In the genomic region with DNA sequence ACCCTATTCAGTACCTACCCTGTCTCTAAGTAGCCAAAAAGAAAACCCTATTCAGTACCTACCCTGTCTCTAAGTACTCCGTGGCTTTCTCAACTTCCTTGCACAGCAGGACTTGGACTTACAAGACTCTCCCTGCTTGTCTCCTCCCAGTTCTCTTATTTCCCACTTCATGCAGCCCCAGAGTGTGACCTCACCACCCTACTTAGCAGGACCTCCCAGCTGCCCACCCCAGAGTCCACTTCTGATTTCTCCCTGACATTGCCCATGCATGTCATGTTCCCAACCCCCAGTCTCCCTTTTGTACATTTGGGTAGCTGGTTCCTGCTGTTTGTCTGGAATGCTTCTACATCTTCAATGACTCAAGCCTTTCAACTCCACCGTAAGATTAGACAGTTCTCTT, we compare ENCODE assay signal across 8 mouse cellular contexts. TPM values are rescaled to one million over a fixed set of nuclear protein-coding genes. Genes with fewer than 3 reads are reported as not detected.
DNase-seq lines count a peak whose midpoint lies in the region; ATAC-seq and TF ChIP-seq lines count a peak whose summit lies in the region.

No protein-coding gene starts in this region.

- peak overlapping the region; percentile 95 for H3K4me2 ChIP-seq in heart, embryonic 12.5 days
- peak overlapping the region; percentile 95 for H3K4me2 ChIP-seq in liver, embryonic 12.5 days

- peaks cover 6% of the 10 kb centered on the region for H3K36me3 ChIP-seq in kidney, adult 2 months (ENCODE audit: control insufficient read depth, insufficient read depth, low read length)
- peaks cover 18% of the 10 kb centered on the region for H3K36me3 ChIP-seq in heart, embryonic 12.5 days
- peaks cover 6% of the 10 kb centered on the region for H3K36me3 ChIP-seq in liver, embryonic 12.5 days
- H3K36me3 ChIP-seq in small intestine, adult 2 months (ENCODE audit: control insufficient read depth, insufficient read depth, low read length) = peaks cover 7% of the 10 kb centered on the region

- TF ChIP-seq POLR2A in kidney, adult 2 months (IDR thresholded peaks at IDR 0.05; ENCODE audit: low read depth, low read length) = no peak
- no peak for TF ChIP-seq POLR2A in small intestine, adult 2 months (IDR thresholded peaks at IDR 0.05; ENCODE audit: low read depth, low read length)

- 0 out of 2 replicates have a peak overlapping the region, but pooled peaks have one; percentile 39 for H3K27ac ChIP-seq in kidney, adult 2 months (ENCODE audit: insufficient read depth, low read depth, low read length)
- peak overlapping the region; percentile 100 for H3K27ac ChIP-seq in heart, embryonic 12.5 days (ENCODE audit: poor library complexity, severe bottlenecking)
- peak overlapping the region; percentile 99 for H3K27ac ChIP-seq in liver, embryonic 12.5 days
- H3K27ac ChIP-seq in small intestine, adult 2 months (ENCODE audit: insufficient read depth, low read depth, low read length) = peak overlapping the region; percentile 89

- H3K4me1 ChIP-seq in kidney, adult 2 months (ENCODE audit: control insufficient read depth, insufficient read depth, low read length) = peaks cover 10% of the 10 kb centered on the region; the same call in 1 of the 2 replicates
- H3K4me1 ChIP-seq in heart, embryonic 12.5 days (replicated peaks) = peaks cover 36% of the 10 kb centered on the region
- H3K4me1 ChIP-seq in liver, embryonic 12.5 days = peaks cover 70% of the 10 kb centered on the region
- peaks cover 20% of the 10 kb centered on the region for H3K4me1 ChIP-seq in small intestine, adult 2 months (ENCODE audit: control insufficient read depth, insufficient read depth, insufficient read length, low read length)

- DNase-seq in kidney, adult 2 months = no peak
- DNase-seq in kidney, postnatal 10 days = no peak
- DNase-seq in adipocyte (ENCODE audit: low spot score) = peak; percentile 53
- no peak for DNase-seq in gastrocnemius, postnatal 10 days
- no peak for DNase-seq in urinary bladder, postnatal 4 days (ENCODE audit: low spot score in 2 of 2)

- WGBS in kidney, adult 2 months = 1% methylated on average over 2 of the region's 2 CpGs
- 6% methylated on average over 2 of the region's 2 CpGs for WGBS in heart, embryonic 12.5 days
- WGBS in liver, embryonic 12.5 days (ENCODE audit: insufficient replicate concordance) = 23% methylated on average over 2 of the region's 2 CpGs
- 1% methylated on average over 2 of the region's 2 CpGs for WGBS in small intestine, adult 2 months

- peak overlapping the region; percentile 24; the same call in 1 of the 2 replicates for H3K4me3 ChIP-seq in kidney, adult 2 months (ENCODE audit: insufficient read depth, low read depth, low read length)
- peak overlapping the region; percentile 98 for H3K4me3 ChIP-seq in heart, embryonic 12.5 days
- peak overlapping the region; percentile 100 for H3K4me3 ChIP-seq in liver, embryonic 12.5 days
- peak overlapping the region; percentile 56 for H3K4me3 ChIP-seq in small intestine, adult 2 months (ENCODE audit: low read depth, low read length)

- no peaks in the 10 kb centered on the region for H3K9me3 ChIP-seq in heart, embryonic 12.5 days (replicated peaks)
- H3K9me3 ChIP-seq in liver, embryonic 12.5 days (replicated peaks) = no peaks in the 10 kb centered on the region

- H3K9ac ChIP-seq in heart, embryonic 12.5 days = peak overlapping the region; percentile 95
- H3K9ac ChIP-seq in liver, embryonic 12.5 days = peak overlapping the region; percentile 95

- no peak for ATAC-seq in heart, embryonic 12.5 days (ENCODE audit: insufficient number of reproducible peaks, low FRiP score)
- no peak for ATAC-seq in liver, embryonic 12.5 days

- no peaks in the 10 kb centered on the region for H3K27me3 ChIP-seq in kidney, adult 2 months (replicated peaks; ENCODE audit: control insufficient read depth, insufficient read depth, low read length)
- no peaks in the 10 kb centered on the region for H3K27me3 ChIP-seq in heart, embryonic 12.5 days (replicated peaks)
- peaks cover 6% of the 10 kb centered on the region for H3K27me3 ChIP-seq in liver, embryonic 12.5 days (replicated peaks)
- no peaks in the 10 kb centered on the region for H3K27me3 ChIP-seq in small intestine, adult 2 months (ENCODE audit: control insufficient read depth, insufficient read depth, low read length)

- no peak for TF ChIP-seq CTCF in kidney, adult 2 months (conservative IDR thresholded peaks at IDR 0.05; ENCODE audit: insufficient read depth, insufficient read length, low read depth, low read length)
- no peak for TF ChIP-seq CTCF in small intestine, adult 2 months (IDR thresholded peaks at IDR 0.05; ENCODE audit: extremely low read depth, insufficient read length, insufficient replicate concordance, low read depth, low read length)

RNA-seq across cellular contexts. Expression of a gene that starts 1.1 kb away (rescaled TPM):
- 110 and 117 TPM in 2 replicates for polyA plus RNA-seq in kidney, adult 2 months (2012; rRNA removed)
- polyA plus RNA-seq in heart, embryonic 12.5 days (2016; fragmentation: Nextera tagmentation; extraction: Ambion mirVana) = 89.4 and 90.6 TPM in 2 replicates
- 59.9 and 66.1 TPM in 2 replicates for polyA plus RNA-seq in liver, embryonic 12.5 days (2016; fragmentation: Nextera tagmentation; extraction: Ambion mirVana)
- polyA plus RNA-seq in small intestine, adult 2 months (2012; rRNA removed) = 41.2 and 73.1 TPM in 2 replicates
- total RNA-seq in gastrocnemius, postnatal 10 days (2021) = 100 to 1,000 TPM in 1 of 2 experiments, 10 to 100 TPM in 1; 91.9 to 114 TPM

RNA-seq across cellular contexts. Expression of a gene that starts 4.2 kb away (rescaled TPM):
- polyA plus RNA-seq in kidney, adult 2 months (2012; rRNA removed) = 30.1 and 37.1 TPM in 2 replicates
- 3.9 and 7.8 TPM in 2 replicates for polyA plus RNA-seq in heart, embryonic 12.5 days (2016; fragmentation: Nextera tagmentation; extraction: Ambion mirVana)
- 3.1 and 4.3 TPM in 2 replicates for polyA plus RNA-seq in liver, embryonic 12.5 days (2016; fragmentation: Nextera tagmentation; extraction: Ambion mirVana)
- 35.4 and 169 TPM in 2 replicates for polyA plus RNA-seq in small intestine, adult 2 months (2012; rRNA removed)
- 1 to 10 TPM; 4.6 to 6.1 TPM for total RNA-seq in gastrocnemius, postnatal 10 days (2021)

RNA-seq across cellular contexts. Expression of a gene that starts 19.6 kb away (rescaled TPM):
- polyA plus RNA-seq in kidney, adult 2 months (2012; rRNA removed) = 3.2 and 15.6 TPM in 2 replicates
- polyA plus RNA-seq in heart, embryonic 12.5 days (2016; fragmentation: Nextera tagmentation; extraction: Ambion mirVana) = 0.21 TPM in 1 of 2 replicates, not detected in the other
- 0.30 and 0.35 TPM in 2 replicates for polyA plus RNA-seq in liver, embryonic 12.5 days (2016; fragmentation: Nextera tagmentation; extraction: Ambion mirVana)
- polyA plus RNA-seq in small intestine, adult 2 months (2012; rRNA removed) = 12.7 and 25.4 TPM in 2 replicates
- under 1 TPM; 0.25 to 0.61 TPM for total RNA-seq in gastrocnemius, postnatal 10 days (2021)

RNA-seq across cellular contexts. Expression of a gene that starts 29.4 kb away (rescaled TPM):
- 72.3 and 80.5 TPM in 2 replicates for polyA plus RNA-seq in kidney, adult 2 months (2012; rRNA removed)
- 0.33 and 0.41 TPM in 2 replicates for polyA plus RNA-seq in heart, embryonic 12.5 days (2016; fragmentation: Nextera tagmentation; extraction: Ambion mirVana)
- 0.21 and 0.45 TPM in 2 replicates for polyA plus RNA-seq in liver, embryonic 12.5 days (2016; fragmentation: Nextera tagmentation; extraction: Ambion mirVana)
- 39.0 and 281 TPM in 2 replicates for polyA plus RNA-seq in small intestine, adult 2 months (2012; rRNA removed)
- 1 to 10 TPM; 1.4 to 1.8 TPM for total RNA-seq in gastrocnemius, postnatal 10 days (2021)

RNA-seq across cellular contexts. Expression of a gene that starts 31.4 kb away (rescaled TPM):
- polyA plus RNA-seq in kidney, adult 2 months (2012; rRNA removed) = 3.1 and 8.5 TPM in 2 replicates
- polyA plus RNA-seq in heart, embryonic 12.5 days (2016; fragmentation: Nextera tagmentation; extraction: Ambion mirVana) = 0.26 and 0.37 TPM in 2 replicates
- 0.37 and 0.56 TPM in 2 replicates for polyA plus RNA-seq in liver, embryonic 12.5 days (2016; fragmentation: Nextera tagmentation; extraction: Ambion mirVana)
- polyA plus RNA-seq in small intestine, adult 2 months (2012; rRNA removed) = 7.2 and 16.6 TPM in 2 replicates
- total RNA-seq in gastrocnemius, postnatal 10 days (2021) = not detected

Comparison
In these comparisons a context has a peak if more than half of its experiments do, and no peak if none do; other contexts are left out.
1. H3K27ac ChIP-seq: peak in every context shown above with its lines; median percentile 100 in heart, embryonic 12.5 days; 99 in liver, embryonic 12.5 days; 89 in small intestine, adult 2 months; 39 in kidney, adult 2 months.
2. H3K4me3 ChIP-seq: peak in every context shown above with its lines; median percentile 100 in liver, embryonic 12.5 days; 98 in heart, embryonic 12.5 days; 56 in small intestine, adult 2 months; 24 in kidney, adult 2 months.